Mouse (Mus musculus): ENCODE data around the gene Mgst1. TPM values are rescaled to one million over a fixed set of nuclear protein-coding genes. Genes with fewer than 3 reads are reported as not detected.

Mgst1 gene
- total and polyA plus RNA-seq, 3 experiments: not detected

- Histone ChIP-seq H3K9ac (ENCODE audit: control insufficient read depth, low read depth, low read length, poor library complexity, severe bottlenecking) (no peak overlapping the region), H3K9me3 (replicated peaks; ENCODE audit: insufficient read depth, low read length) (no peaks in the 10 kb centered on the region), H3K4me1 (ENCODE audit: control insufficient read depth in 1 of 2, insufficient read depth in 2 of 2, low read length in 2 of 2) (no peaks in the 10 kb centered on the region), H3K36me3 (ENCODE audit: control insufficient read depth in 1 of 2, insufficient read depth in 2 of 2, low read length in 2 of 2) (no peaks in the 10 kb centered on the region), H3K4me3 (ENCODE audit: control insufficient read depth in 1 of 2, insufficient read depth in 1 of 2, low read depth in 2 of 2, low read length in 2 of 2) (no peak overlapping the region), H3K27me3 (ENCODE audit: control insufficient read depth in 1 of 2, insufficient read depth in 2 of 2, low read length in 2 of 2) (no peaks in the 10 kb centered on the region), H3K79me2 (ENCODE audit: control insufficient read depth, insufficient read depth, low read length, poor library complexity) (no peaks in the 10 kb centered on the region), H3K27ac (ENCODE audit: control insufficient read depth, low read depth, low read length) (no peak overlapping the region)
- no peak for TF ChIP-seq MYB (IDR thresholded peaks at IDR 0.05; ENCODE audit: low read depth, low read length)
- no peak for DNase-seq (ENCODE audit: low read depth, low spot score)
Measured at GRCm38 (mm10) chr6:138130541-138130940, 9.6 kb upstream of the Mgst1 start.

DNA sequence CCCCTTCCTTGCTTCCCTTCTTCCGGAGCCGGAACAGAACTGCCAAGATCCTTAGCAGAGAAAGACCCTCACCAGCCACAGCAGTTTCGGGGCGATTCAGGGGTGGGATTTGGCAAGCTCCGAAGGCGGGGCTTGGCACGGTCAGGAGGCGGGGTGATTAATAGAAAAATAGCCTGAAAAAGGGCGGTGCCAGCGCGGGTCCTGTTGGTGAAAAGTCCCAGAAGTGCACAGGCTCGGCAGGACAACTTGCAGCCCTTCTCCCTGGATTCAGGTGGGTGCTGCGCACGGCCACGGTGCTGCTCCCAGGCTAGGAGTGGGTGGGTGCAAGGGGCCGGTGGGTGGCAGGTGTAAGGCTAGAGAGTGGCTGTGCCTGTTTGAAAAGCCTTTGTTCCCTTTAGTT, 220 bp downstream of the Mgst1 start:
- Histone ChIP-seq H3K79me2 (ENCODE audit: control insufficient read depth, insufficient read depth, low read length, poor library complexity) (no peaks in the 10 kb centered on the region), H3K4me1 (ENCODE audit: control insufficient read depth in 1 of 2, insufficient read depth in 2 of 2, low read length in 2 of 2) (no peaks in the 10 kb centered on the region), H3K9me3 (replicated peaks; ENCODE audit: insufficient read depth, low read length) (no peaks in the 10 kb centered on the region), H3K9ac (ENCODE audit: control insufficient read depth, low read depth, low read length, poor library complexity, severe bottlenecking) (no peak overlapping the region), H3K36me3 (ENCODE audit: control insufficient read depth in 1 of 2, insufficient read depth in 2 of 2, low read length in 2 of 2) (no peaks in the 10 kb centered on the region), H3K27me3 (ENCODE audit: control insufficient read depth in 1 of 2, insufficient read depth in 2 of 2, low read length in 2 of 2) (no peaks in the 10 kb centered on the region), H3K27ac (ENCODE audit: control insufficient read depth, low read depth, low read length) (no peak overlapping the region), H3K4me3 (ENCODE audit: control insufficient read depth in 1 of 2, insufficient read depth in 1 of 2, low read depth in 2 of 2, low read length in 2 of 2) (no peak overlapping the region)
- TF ChIP-seq USF2 (IDR thresholded peaks at IDR 0.05; ENCODE audit: borderline replicate concordance in 1 of 2, insufficient read depth in 1 of 2, low read depth in 1 of 2, low read length in 2 of 2) (no peak), ELF1 (IDR thresholded peaks at IDR 0.05; ENCODE audit: low read depth, low read length) (no peak), CHD2 (IDR thresholded peaks at IDR 0.05; ENCODE audit: low read length) (no peak), JUND (IDR thresholded peaks at IDR 0.05; ENCODE audit: low read depth, low read length) (no peak), MYB (IDR thresholded peaks at IDR 0.05; ENCODE audit: low read depth, low read length) (no peak), NRF1 (IDR thresholded peaks at IDR 0.05; ENCODE audit: insufficient read depth, low read depth, low read length, poor library complexity, severe bottlenecking) (no peak), GATA1 (IDR thresholded peaks at IDR 0.05; ENCODE audit: low read depth, low read length) (no peak), CTCF (IDR thresholded peaks at IDR 0.05 in 2 of 3, conservative IDR thresholded peaks at IDR 0.05 in 1 of 3; ENCODE audit: control insufficient read depth in 1 of 3, insufficient read depth in 1 of 3, low read depth in 2 of 3, low read length in 3 of 3, poor library complexity in 1 of 3, severe bottlenecking in 1 of 3) (no peak), EP300 (IDR thresholded peaks at IDR 0.05; ENCODE audit: low read depth in 1 of 2, low read length in 2 of 2) (no peak)
- DNase-seq (ENCODE audit: low read depth, low spot score): no peak

- H3K27me3 ChIP-seq (ENCODE audit: control insufficient read depth in 1 of 2, insufficient read depth in 2 of 2, low read length in 2 of 2): no peaks in the 10 kb centered on the region
- TF ChIP-seq NRF1 (IDR thresholded peaks at IDR 0.05; ENCODE audit: insufficient read depth, low read depth, low read length, poor library complexity, severe bottlenecking) (no peak), TBP (IDR thresholded peaks at IDR 0.05; ENCODE audit: low read depth, low read length) (no peak), SMC3 (IDR thresholded peaks at IDR 0.05; ENCODE audit: low read depth, low read length) (no peak), ZNF384 (IDR thresholded peaks at IDR 0.05; ENCODE audit: low read depth, low read length) (no peak), CHD1 (IDR thresholded peaks at IDR 0.05; ENCODE audit: low read depth, low read length) (no peak), RCOR1 (IDR thresholded peaks at IDR 0.05; ENCODE audit: low read depth, low read length) (no peak), USF2 (IDR thresholded peaks at IDR 0.05; ENCODE audit: borderline replicate concordance in 1 of 2, insufficient read depth in 1 of 2, low read depth in 1 of 2, low read length in 2 of 2) (no peak), RAD21 (IDR thresholded peaks at IDR 0.05; ENCODE audit: low read depth, low read length) (no peak), ZC3H11A (IDR thresholded peaks at IDR 0.05; ENCODE audit: low read depth, low read length) (no peak), TAL1 (IDR thresholded peaks at IDR 0.05; ENCODE audit: low read length) (no peak), HCFC1 (IDR thresholded peaks at IDR 0.05; ENCODE audit: low read depth, low read length) (no peak), POLR2AphosphoS2 (IDR thresholded peaks at IDR 0.05; ENCODE audit: low read length) (no peak), CHD2 (IDR thresholded peaks at IDR 0.05; ENCODE audit: low read length) (no peak), ETS1 (IDR thresholded peaks at IDR 0.05; ENCODE audit: low read depth, low read length) (no peak), E2F4 (IDR thresholded peaks at IDR 0.05; ENCODE audit: borderline replicate concordance, low read depth, low read length) (no peak)
- H3K9ac ChIP-seq (ENCODE audit: control insufficient read depth, low read depth, low read length, poor library complexity, severe bottlenecking): no peak overlapping the region
- H3K4me1 ChIP-seq (ENCODE audit: control insufficient read depth in 1 of 2, insufficient read depth in 2 of 2, low read length in 2 of 2): no peaks in the 10 kb centered on the region
- no peaks in the 10 kb centered on the region for H3K79me2 ChIP-seq (ENCODE audit: control insufficient read depth, insufficient read depth, low read length, poor library complexity)
- no peak for DNase-seq (ENCODE audit: low read depth, low spot score)
- H3K36me3 ChIP-seq (ENCODE audit: control insufficient read depth in 1 of 2, insufficient read depth in 2 of 2, low read length in 2 of 2): no peaks in the 10 kb centered on the region
- no peaks in the 10 kb centered on the region for H3K9me3 ChIP-seq (replicated peaks; ENCODE audit: insufficient read depth, low read length)
- no peak overlapping the region for H3K4me3 ChIP-seq (ENCODE audit: control insufficient read depth in 1 of 2, insufficient read depth in 1 of 2, low read depth in 2 of 2, low read length in 2 of 2)
- no peak overlapping the region for H3K27ac ChIP-seq (ENCODE audit: control insufficient read depth, low read depth, low read length)
Measured at GRCm38 (mm10) chr6:138141111-138141592, 1.0 kb downstream of the Mgst1 start.
